Mouse (Mus musculus) hematopoietic stem cell, adult 5-6 weeks (primary cell): ENCODE measurements at regions not wholly inside any gene's neighbourhood (a gene's known extent, or its start where the extent isn't known, plus 50 kb on each side); places are given as distances from the start of the nearest gene placed in this dataset.
"Not testable (repeated sequence)": the region's sequence is repeated elsewhere in the genome, so short reads cannot be mapped to it uniquely, and the experiment has no call there.

ENCODE experiments used
- ATAC-seq, 2 experiments: fragments of 125-278 bp in 1 of 2; replicated peaks in 1 of 2; 2 replicates each; pipeline ENCODE4 v1.8.0; 2016 to 2017; ENCODE audit warnings: inconsistent platforms in 2 of 2, mild to moderate bottlenecking in 2 of 2, moderate number of reproducible peaks in 2 of 2, low read depth in 1 of 2, moderate TSS enrichment in 1 of 2; ENCODE audit not compliant: low FRiP score in 2 of 2, poor library complexity in 2 of 2, severe bottlenecking in 2 of 2, insufficient read depth in 1 of 2, low TSS enrichment in 1 of 2

- 0 out of 4 replicates have a peak, but pooled peaks of 1 of the 2 experiments have one; percentile 16 for ATAC-seq
These were observed 108.1 kb upstream of the Scaf8 start for GRCm38 (mm10) chr17:3006662-3007061.

DNA sequence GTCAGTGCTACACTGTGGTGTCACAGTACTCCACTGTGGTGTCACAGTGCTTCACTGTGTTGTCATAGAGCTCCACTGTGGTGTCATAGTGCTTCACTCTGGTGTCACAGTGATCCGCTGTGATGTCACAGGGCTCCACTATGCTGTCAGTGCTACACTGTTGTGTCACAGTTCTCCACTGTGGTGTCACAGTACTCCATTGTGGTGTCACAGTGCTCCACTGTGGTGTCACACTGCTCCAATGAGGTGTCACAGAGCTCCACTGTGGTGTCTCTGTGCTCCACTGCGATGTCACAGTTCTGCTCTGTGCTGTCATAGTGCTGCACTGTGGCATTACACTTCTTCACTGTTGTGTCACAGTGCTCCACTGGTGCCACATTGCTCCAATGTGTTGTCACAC lies 107.5 kb upstream of the Scaf8 start:
- ATAC-seq: peak; percentile 18 to 22; a peak in 1 of 4 replicates

GRCm38 (mm10) chr17:3009939-3010338 lies 104.8 kb upstream of the Scaf8 start:
- ATAC-seq: no peak

GRCm38 (mm10) chr17:3012045-3012444 lies 102.7 kb upstream of the Scaf8 start:
- peak in 1 of 2 experiments; percentile 22; a peak in 1 of 4 replicates for ATAC-seq

- ATAC-seq: 0 out of 4 replicates have a peak, but pooled peaks of 1 of the 2 experiments have one; percentile 31
These were observed 95.0 kb upstream of the Scaf8 start for GRCm38 (mm10) chr17:3019631-3020391.

- peak; percentile 37 to 38; a peak in 1 of 4 replicates for ATAC-seq
These were observed 94.4 kb upstream of the Scaf8 start for GRCm38 (mm10) chr17:3020406-3020805.

GRCm38 (mm10) chr17:3022245-3022935 lies 92.4 kb upstream of the Scaf8 start:
- ATAC-seq: 0 out of 4 replicates have a peak, but pooled peaks of 1 of the 2 experiments have one; percentile 13

DNA sequence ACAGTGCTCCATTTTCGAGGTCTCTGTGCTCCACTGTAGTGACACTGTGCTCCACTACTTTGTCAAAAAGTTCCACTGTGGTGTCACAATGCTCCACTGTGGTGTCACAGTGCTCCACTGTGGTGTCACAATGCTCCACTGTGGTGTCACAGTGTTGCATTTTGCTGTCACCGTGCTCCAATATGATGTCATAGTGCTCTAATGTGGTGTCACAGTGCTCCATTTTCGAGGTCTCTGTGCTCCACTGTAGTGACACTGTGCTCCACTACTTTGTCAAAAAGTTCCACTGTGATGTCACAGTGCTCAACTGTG lies 91.9 kb upstream of the Scaf8 start:
- ATAC-seq: not testable (repeated sequence)

- no peak for ATAC-seq
These were observed 91.3 kb upstream of the Scaf8 start for GRCm38 (mm10) chr17:3023426-3023825.

DNA sequence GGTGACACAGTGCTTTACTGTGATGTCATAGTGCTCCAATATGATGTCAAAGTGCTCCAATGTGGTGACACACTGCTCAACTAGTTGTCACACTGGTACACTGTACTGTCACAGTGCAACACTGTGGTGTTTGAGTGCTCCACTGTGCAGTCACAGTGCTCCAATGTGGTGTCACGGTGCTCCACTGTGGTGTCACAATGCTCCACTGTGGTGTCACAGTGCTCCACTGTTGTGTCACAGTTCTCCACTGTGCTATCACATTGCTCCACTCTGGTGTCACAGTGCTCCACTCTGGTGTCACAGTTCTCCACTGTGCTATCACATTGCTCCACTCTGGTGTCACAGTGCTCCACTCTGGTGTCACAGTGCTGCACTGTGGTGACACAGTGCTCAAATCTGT lies 87.9 kb upstream of the Scaf8 start:
- peak; percentile 11 to 37; a peak in 2 of 4 replicates for ATAC-seq

- no peak for ATAC-seq
These were observed 87.4 kb upstream of the Scaf8 start for GRCm38 (mm10) chr17:3027376-3027775.

GRCm38 (mm10) chr17:3029750-3030149 lies 85.0 kb upstream of the Scaf8 start:
- peak in 1 of 2 experiments; percentile 20; a peak in 1 of 4 replicates for ATAC-seq

- ATAC-seq: no peak
These were observed 79.7 kb upstream of the Scaf8 start for GRCm38 (mm10) chr17:3035099-3035498.

DNA sequence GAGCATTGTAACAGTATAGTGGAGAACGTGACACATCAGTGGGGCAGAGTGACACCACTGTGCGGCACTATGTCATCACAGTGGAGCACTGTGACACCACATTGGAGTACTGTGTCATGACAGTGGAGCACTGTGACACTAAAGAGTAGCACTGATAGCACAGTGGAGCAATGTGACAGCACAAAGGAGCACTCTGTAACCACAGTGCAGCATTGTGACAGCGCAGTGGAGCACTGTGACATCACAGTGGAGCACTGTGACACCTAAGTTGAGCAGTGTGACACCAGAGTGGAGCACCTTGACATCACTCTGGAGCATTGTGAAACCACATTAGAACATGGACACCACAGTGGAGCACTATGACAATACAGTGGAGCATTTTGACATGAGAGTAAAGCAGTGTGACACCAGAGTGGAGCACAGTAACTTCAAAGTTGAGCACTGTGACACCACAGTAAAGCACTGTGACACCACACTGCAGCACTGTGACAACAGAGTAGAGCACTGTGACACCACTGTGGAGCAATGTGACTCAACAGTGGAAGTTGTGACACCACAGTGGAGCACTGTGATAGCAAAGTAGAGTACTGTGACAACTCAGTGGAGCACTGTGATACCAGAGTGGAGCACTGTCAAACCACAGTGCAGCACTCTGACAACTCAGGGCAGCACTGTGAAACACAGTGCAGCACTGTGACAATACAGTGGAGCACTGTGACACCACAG lies 77.5 kb upstream of the Scaf8 start:
- 0 out of 4 replicates have a peak, but pooled peaks of 1 of the 2 experiments have one; percentile 12 for ATAC-seq

DNA sequence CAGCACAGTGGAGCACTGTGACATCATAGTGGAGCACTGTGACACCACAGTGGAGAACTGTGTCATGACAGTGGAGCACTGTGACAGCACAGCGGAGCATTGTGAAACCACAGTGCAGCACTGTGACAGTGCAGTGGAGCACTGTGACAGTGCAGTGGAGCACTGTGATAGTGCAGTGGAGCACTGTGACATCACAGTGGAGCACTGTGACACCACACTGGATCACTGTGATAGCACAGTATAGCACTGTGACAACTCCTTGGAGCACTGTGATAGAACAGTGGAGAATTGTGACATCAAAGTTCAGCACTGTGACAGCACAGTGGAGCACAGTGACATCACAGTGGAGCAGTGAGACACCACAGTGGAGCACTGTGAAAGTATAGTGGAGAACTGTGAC lies 76.7 kb upstream of the Scaf8 start:
- ATAC-seq: no peak

DNA sequence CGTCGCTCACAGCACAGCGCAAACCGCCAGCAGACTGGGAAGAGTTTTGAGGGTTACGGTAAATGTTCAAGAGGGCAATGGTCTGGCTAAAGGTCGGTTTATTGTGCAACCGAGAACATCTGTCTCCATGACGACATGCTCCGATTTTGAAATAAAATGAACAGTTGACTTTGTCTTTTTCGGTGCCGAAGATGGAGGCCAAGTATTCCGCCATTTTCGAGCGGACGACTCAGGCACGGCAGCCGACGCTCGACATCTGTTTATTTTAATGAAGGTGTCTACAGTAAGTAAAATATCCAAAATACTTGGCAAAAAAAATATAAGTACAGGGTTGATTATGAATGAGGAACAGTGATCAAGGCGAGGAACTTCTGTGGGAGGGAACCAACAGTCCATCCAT lies 70.3 kb upstream of the Scaf8 start:
- ATAC-seq: not testable (repeated sequence)

DNA sequence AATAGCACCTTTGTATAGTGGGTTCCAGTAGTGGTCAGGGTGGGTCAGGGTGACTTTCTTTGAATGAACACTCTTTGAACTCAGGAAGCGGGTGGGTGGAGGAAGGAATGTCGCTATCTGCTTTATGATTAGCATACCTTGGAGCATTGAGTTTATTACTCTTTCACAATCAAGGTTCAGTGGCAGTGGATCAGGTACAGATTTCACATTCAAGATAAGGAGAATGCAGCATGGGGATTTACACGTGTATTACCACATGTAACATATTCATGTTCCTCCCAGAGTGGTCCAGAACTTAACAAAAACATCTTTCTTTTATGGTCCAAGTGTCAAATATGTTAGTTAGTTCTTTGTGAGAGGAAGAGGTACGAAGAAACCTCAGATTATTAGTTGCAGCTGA lies 60.9 kb upstream of the Scaf8 start:
- not testable (repeated sequence) for ATAC-seq

DNA sequence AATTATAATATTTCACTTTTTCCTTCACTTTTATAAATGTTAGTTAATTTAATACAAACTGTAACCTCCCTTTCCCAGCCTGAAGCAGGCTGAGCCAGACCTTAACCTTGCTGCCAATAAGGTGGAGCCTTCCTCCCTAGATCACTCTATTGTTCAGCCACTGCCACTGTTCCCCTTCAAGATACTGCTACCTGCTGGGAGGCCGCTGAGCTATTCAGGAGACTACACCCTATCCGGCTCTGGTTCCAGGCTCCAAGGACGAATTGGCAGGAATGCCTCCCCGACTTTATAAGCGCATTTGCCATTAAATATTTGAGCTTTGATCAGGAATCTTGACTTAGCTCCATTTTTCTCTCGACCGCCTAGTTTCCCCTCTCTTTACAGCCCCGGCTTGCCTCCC lies 59.9 kb upstream of the Scaf8 start:
- ATAC-seq: not testable (repeated sequence)
